Mouse (Mus musculus) lung, postnatal 0 days (tissue): ENCODE results near the gene Tex35.

ENCODE experiments used
- CTCF ChIP-seq: IDR thresholded peaks from 2 replicates; pipeline ENCODE4 v1.5.1; 2016; ENCODE audit warnings: antibody characterized with exemption, mild to moderate bottlenecking
- EP300 ChIP-seq: IDR thresholded peaks from 2 replicates; pipeline ENCODE4 v1.6.1; 2016; ENCODE audit warnings: antibody characterized with exemption, mild to moderate bottlenecking, control low read depth

DNA sequence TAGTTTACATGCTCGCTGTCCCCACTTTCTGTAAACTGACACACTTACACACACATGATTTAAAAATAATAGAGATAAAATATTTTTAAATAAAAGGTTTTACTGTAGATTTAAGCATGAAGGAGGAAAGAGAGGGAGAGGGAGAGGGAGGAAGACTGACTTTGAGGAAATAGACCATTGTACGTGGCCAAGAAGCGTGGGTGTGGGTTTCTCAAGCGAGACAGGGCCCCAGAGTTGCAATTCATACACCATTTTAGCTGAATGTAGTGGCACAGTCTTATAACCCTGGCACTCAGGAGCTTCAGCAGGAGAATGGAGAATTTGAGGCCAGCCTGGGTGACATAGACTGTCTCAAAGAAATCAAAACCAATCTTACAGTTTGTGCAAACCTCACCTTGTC, 25.5 kb downstream of the Tex35 start:
- TF ChIP-seq CTCF = no peak
- TF ChIP-seq EP300 = no peak
